Mouse (Mus musculus): ENCODE data around the gene Vamp4.

DNA sequence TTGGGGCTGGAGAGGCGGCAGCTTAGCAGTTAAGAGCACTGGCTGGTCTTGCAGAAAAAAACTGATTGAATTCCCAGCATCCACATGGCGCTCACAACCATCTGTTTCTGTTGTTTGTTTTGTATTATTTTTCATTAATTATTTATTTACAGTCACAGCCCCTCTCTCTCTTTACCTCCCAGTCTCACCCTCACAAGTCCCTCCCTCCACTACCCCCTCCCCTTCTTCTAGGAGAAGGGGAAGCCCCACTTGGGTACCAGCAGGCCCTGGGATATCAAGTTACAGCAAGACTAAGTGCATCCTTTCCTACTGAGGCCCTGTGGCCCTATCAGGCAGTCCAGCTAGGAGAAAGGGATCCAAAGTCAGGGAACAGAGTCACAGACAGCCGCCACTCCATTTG, 3.0 kb upstream of the Vamp4 start:
- TF ChIP-seq CTCF (IDR thresholded peaks at IDR 0.05; ENCODE audit: insufficient read depth, low read depth, low read length) (no peak), POLR2A (IDR thresholded peaks at IDR 0.05; ENCODE audit: insufficient read depth, low read depth, low read length) (no peak)
